Mouse (Mus musculus): ENCODE measurements around the gene Eprs. TPM values are rescaled to one million over a fixed set of nuclear protein-coding genes. Genes with fewer than 3 reads are reported as not detected.

Eprs gene
- polyA plus RNA-seq, 1 experiment from 2014 or later, result 144 TPM

- Histone ChIP-seq H3K4me3 (ENCODE audit: low read depth, low read length) (no peak overlapping the region), H3K9me3 (ENCODE audit: control insufficient read depth, low read length) (no peaks in the 10 kb centered on the region), H3K4me2 (ENCODE audit: low read depth, severe bottlenecking) (no peak overlapping the region), H3K9ac (ENCODE audit: low read length) (no peak overlapping the region), H3K36me3 (ENCODE audit: control insufficient read depth, insufficient read depth, low read length) (peaks cover 10% of the 10 kb centered on the region; the same call in 1 of the 2 replicates), H3K27me3 (ENCODE audit: control insufficient read depth, insufficient read depth, low read length) (no peaks in the 10 kb centered on the region), H3K27ac (replicated peaks; ENCODE audit: low read depth, low read length) (no peak overlapping the region), H3K4me1 (ENCODE audit: control insufficient read depth, insufficient read depth, low read length) (no peaks in the 10 kb centered on the region)
- ATAC-seq (ENCODE audit: insufficient number of reproducible peaks, low FRiP score, low TSS enrichment, low read depth), result no peak
- DNase-seq (ENCODE audit: low spot score), result no peak
- WGBS, result 94% methylated on average over 6 of the region's 6 CpGs
Measured at GRCm38 (mm10) chr1:185420776-185421175, 57.9 kb downstream of the Eprs start.

- Histone ChIP-seq H3K9ac (ENCODE audit: low read length) (no peak overlapping the region), H3K4me1 (ENCODE audit: control insufficient read depth, insufficient read depth, low read length) (no peaks in the 10 kb centered on the region), H3K9me3 (ENCODE audit: control insufficient read depth, low read length) (no peaks in the 10 kb centered on the region), H3K36me3 (ENCODE audit: control insufficient read depth, insufficient read depth, low read length) (peaks cover 7% of the 10 kb centered on the region; the same call in 1 of the 2 replicates), H3K4me2 (ENCODE audit: low read depth, severe bottlenecking) (no peak overlapping the region), H3K27me3 (ENCODE audit: control insufficient read depth, insufficient read depth, low read length) (no peaks in the 10 kb centered on the region), H3K27ac (replicated peaks; ENCODE audit: low read depth, low read length) (no peak overlapping the region), H3K4me3 (ENCODE audit: low read depth, low read length) (no peak overlapping the region)
- ATAC-seq (ENCODE audit: insufficient number of reproducible peaks, low FRiP score, low TSS enrichment, low read depth), result no peak
- DNase-seq (ENCODE audit: low spot score), result no peak
- WGBS, result 95% methylated on average over 5 of the region's 5 CpGs
Measured at GRCm38 (mm10) chr1:185426583-185426982, 63.7 kb downstream of the Eprs start.

GRCm38 (mm10) chr1:185430488-185430887 lies 67.6 kb downstream of the Eprs start:
- ATAC-seq (ENCODE audit: insufficient number of reproducible peaks, low FRiP score, low TSS enrichment, low read depth) (no peak), DNase-seq (ENCODE audit: low spot score) (no peak)
- Histone ChIP-seq H3K36me3 (ENCODE audit: control insufficient read depth, insufficient read depth, low read length) (peaks cover 7% of the 10 kb centered on the region; the same call in 1 of the 2 replicates), H3K4me2 (ENCODE audit: low read depth, severe bottlenecking) (no peak overlapping the region), H3K4me3 (ENCODE audit: low read depth, low read length) (no peak overlapping the region), H3K27me3 (ENCODE audit: control insufficient read depth, insufficient read depth, low read length) (no peaks in the 10 kb centered on the region), H3K27ac (replicated peaks; ENCODE audit: low read depth, low read length) (no peak overlapping the region), H3K9me3 (ENCODE audit: control insufficient read depth, low read length) (no peaks in the 10 kb centered on the region), H3K4me1 (ENCODE audit: control insufficient read depth, insufficient read depth, low read length) (no peaks in the 10 kb centered on the region), H3K9ac (ENCODE audit: low read length) (no peak overlapping the region)
- WGBS, result 97% methylated on average over 5 of the region's 5 CpGs

DNA sequence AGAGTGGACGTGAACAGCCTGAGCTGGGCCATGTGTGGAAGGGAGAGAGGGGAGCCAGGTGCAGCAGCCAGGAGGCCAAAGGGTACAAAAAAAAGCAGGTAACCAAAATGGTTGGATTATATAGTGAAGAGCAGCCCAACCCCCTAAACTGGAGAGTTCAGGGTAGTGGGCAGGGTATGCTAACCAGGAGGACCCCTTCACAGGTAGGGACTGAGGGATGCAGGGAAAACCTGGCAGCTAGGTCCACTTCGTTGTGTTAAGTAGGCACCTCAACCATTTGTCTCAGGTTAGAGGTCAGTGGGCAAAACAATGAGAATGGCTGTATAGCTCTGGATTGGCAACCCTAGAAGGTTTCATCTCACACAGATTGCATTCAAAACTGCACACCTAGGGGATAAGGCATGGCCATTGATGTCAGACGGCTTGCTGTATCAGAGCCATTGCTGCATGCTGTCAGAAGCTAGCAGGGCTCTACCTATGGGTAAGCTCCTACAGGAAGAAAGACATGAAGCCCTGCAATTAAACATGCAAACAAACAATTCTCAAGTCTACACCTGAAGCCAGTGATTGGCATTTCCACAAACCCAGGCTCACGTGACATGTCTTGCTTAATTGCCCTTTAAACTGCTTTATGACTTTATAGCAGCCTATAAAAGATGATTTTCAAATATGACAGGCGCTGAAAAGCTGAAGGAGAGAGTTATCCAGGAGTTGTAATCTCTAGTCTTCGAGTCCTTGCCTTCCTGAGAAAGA lies 68.6 kb downstream of the Eprs start:
- no peak overlapping the region for H3K9ac ChIP-seq (ENCODE audit: low read length)
- ATAC-seq (ENCODE audit: insufficient number of reproducible peaks, low FRiP score, low TSS enrichment, low read depth) (no peak), DNase-seq (ENCODE audit: low spot score) (no peak)
- H3K27ac ChIP-seq (replicated peaks; ENCODE audit: low read depth, low read length), result no peak overlapping the region
- H3K36me3 ChIP-seq (ENCODE audit: control insufficient read depth, insufficient read depth, low read length), result peaks cover 7% of the 10 kb centered on the region; the same call in 1 of the 2 replicates
- 68% methylated on average over 6 of the region's 6 CpGs for WGBS
- no peaks in the 10 kb centered on the region for H3K4me1 ChIP-seq (ENCODE audit: control insufficient read depth, insufficient read depth, low read length)
- H3K4me3 ChIP-seq (ENCODE audit: low read depth, low read length), result no peak overlapping the region
- H3K27me3 ChIP-seq (ENCODE audit: control insufficient read depth, insufficient read depth, low read length), result no peaks in the 10 kb centered on the region
- H3K9me3 ChIP-seq (ENCODE audit: control insufficient read depth, low read length), result no peaks in the 10 kb centered on the region
- no peak overlapping the region for H3K4me2 ChIP-seq (ENCODE audit: low read depth, severe bottlenecking)

- H3K4me2 ChIP-seq (ENCODE audit: low read depth, severe bottlenecking), result no peak overlapping the region
Measured at GRCm38 (mm10) chr1:185431998-185432317, 69.1 kb downstream of the Eprs start.

DNA sequence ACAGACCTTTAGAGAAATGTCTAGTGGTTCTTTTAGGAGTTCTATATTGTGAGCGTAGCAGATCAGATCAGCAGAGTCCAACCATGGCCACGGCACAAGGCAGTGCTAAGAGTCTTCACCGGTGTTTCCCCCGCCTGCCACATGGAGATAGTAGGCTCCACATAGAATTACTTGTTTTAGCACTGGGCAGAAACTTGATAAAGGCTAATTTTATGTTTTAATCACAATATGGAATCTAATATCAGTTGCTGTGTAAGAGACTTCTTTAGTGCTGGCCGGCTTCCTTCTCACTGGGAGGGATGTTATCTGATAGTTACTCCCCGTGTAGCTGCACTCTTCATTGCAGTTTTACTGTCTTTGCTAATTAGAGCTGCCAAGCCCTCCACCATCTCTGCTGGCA lies 70.3 kb downstream of the Eprs start:
- H3K4me1 ChIP-seq (ENCODE audit: control insufficient read depth, insufficient read depth, low read length), result no peaks in the 10 kb centered on the region
- no peak overlapping the region for H3K4me2 ChIP-seq (ENCODE audit: low read depth, severe bottlenecking)
- DNase-seq (ENCODE audit: low spot score), result no peak
- H3K9me3 ChIP-seq (ENCODE audit: control insufficient read depth, low read length), result no peaks in the 10 kb centered on the region
- no peak overlapping the region for H3K27ac ChIP-seq (replicated peaks; ENCODE audit: low read depth, low read length)
- H3K4me3 ChIP-seq (ENCODE audit: low read depth, low read length), result no peak overlapping the region
- H3K27me3 ChIP-seq (ENCODE audit: control insufficient read depth, insufficient read depth, low read length), result no peaks in the 10 kb centered on the region
- WGBS, result 77% methylated on average over 6 of the region's 6 CpGs
- H3K36me3 ChIP-seq (ENCODE audit: control insufficient read depth, insufficient read depth, low read length), result peaks cover 7% of the 10 kb centered on the region; the same call in 1 of the 2 replicates
- no peak overlapping the region for H3K9ac ChIP-seq (ENCODE audit: low read length)
- ATAC-seq (ENCODE audit: insufficient number of reproducible peaks, low FRiP score, low TSS enrichment, low read depth), result no peak

More at GRCm38 (mm10) chr1:185431998-185432317, 69.1 kb downstream of the Eprs start:
- Histone ChIP-seq H3K27ac (replicated peaks; ENCODE audit: low read depth, low read length) (no peak overlapping the region), H3K36me3 (ENCODE audit: control insufficient read depth, insufficient read depth, low read length) (peaks cover 7% of the 10 kb centered on the region; the same call in 1 of the 2 replicates), H3K4me3 (ENCODE audit: low read depth, low read length) (no peak overlapping the region), H3K9ac (ENCODE audit: low read length) (no peak overlapping the region), H3K27me3 (ENCODE audit: control insufficient read depth, insufficient read depth, low read length) (no peaks in the 10 kb centered on the region), H3K4me1 (ENCODE audit: control insufficient read depth, insufficient read depth, low read length) (no peaks in the 10 kb centered on the region), H3K9me3 (ENCODE audit: control insufficient read depth, low read length) (no peaks in the 10 kb centered on the region)
- ATAC-seq (ENCODE audit: insufficient number of reproducible peaks, low FRiP score, low TSS enrichment, low read depth) (no peak), DNase-seq (ENCODE audit: low spot score) (no peak)
- 82% methylated on average over 13 of the region's 13 CpGs for WGBS

DNA sequence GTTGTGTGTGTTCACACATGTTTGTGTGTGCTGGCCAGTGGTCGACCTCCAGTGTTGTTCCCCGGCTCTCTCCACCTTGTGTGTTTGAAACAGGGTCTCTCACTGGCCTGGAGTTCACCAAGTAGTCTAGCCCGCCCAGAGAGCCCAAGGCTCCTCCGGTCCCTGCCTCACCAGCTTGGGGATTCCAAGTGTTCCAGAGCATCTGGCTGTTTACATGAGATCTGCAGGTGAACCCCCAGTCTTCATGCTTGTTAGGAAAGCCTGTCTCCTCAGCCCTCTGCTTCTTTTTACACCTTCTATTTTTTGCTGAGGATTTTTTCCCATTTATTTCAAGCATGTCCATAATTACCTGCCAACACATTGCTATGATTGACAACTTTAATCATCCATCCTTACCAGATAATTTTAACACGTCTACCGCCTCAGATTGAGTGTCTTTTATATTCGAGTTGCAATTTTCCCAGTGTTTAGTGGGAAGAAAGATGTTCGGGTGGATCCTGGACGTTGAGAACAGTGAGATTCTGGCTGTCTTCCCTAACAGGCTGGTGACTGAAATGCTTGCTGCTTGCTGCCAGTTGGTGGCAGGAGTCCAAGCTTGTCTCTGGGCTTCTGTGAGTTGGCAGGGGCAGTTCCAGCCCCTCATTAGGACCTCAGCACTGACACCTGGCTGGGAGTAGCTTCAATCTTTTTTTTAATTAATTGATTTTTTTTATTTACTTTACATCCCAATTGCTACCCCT lies 76.2 kb downstream of the Eprs start:
- no peaks in the 10 kb centered on the region for H3K9me3 ChIP-seq (ENCODE audit: control insufficient read depth, low read length)
- H3K27ac ChIP-seq (replicated peaks; ENCODE audit: low read depth, low read length), result no peak overlapping the region
- 69% methylated on average over 9 of the region's 9 CpGs for WGBS
- DNase-seq (ENCODE audit: low spot score) (no peak), ATAC-seq (ENCODE audit: insufficient number of reproducible peaks, low FRiP score, low TSS enrichment, low read depth) (no peak)
- H3K36me3 ChIP-seq (ENCODE audit: control insufficient read depth, insufficient read depth, low read length), result no peaks in the 10 kb centered on the region
- no peaks in the 10 kb centered on the region for H3K27me3 ChIP-seq (ENCODE audit: control insufficient read depth, insufficient read depth, low read length)
- no peak overlapping the region for H3K4me3 ChIP-seq (ENCODE audit: low read depth, low read length)
- no peak overlapping the region for H3K9ac ChIP-seq (ENCODE audit: low read length)
- no peaks in the 10 kb centered on the region for H3K4me1 ChIP-seq (ENCODE audit: control insufficient read depth, insufficient read depth, low read length)
- H3K4me2 ChIP-seq (ENCODE audit: low read depth, severe bottlenecking), result no peak overlapping the region

DNA sequence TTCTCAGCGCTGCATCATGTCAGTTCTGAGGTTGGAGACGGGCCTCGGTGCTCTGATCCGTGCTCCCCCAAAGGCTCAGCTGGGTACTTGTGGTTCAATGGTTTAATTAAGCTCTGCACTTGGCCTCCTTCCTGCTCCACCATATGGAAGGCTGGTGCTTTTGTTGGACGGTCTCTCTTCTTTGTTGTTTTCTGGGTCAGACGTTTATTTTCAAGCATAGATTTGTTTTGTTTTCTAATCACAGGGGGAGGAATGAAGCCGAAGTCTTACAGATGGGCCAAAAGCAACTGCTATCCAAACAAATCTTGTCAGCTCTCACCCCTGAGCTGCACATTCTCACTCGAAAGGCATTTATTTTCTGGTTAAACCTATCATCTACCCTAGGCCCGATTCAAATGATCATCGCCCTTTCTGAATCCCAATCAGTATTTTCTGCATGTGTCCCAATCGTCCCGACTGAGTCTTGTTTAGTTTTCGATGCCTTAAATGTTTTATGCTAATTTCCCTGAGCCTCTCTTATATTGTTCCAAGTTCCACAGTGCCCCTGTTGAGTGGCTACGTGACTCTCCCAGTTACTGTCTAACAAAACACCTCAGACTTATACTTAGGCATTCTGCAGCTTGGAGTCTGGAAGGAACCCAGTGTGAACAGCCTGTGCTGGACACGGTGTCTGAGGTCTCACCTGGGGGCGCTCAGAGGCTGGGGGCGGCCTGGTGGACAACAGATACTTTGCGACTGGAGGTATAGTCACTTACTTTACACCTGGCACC lies 79.0 kb downstream of the Eprs start:
- no peak for DNase-seq (ENCODE audit: low spot score)
- WGBS, result 83% methylated on average over 18 of the region's 18 CpGs
- no peak for ATAC-seq (ENCODE audit: insufficient number of reproducible peaks, low FRiP score, low TSS enrichment, low read depth)

More for the DNA sequence above, 79.0 kb downstream of the Eprs start:
- no peak overlapping the region for H3K4me2 ChIP-seq (ENCODE audit: low read depth, severe bottlenecking)
- no peak overlapping the region for H3K4me3 ChIP-seq (ENCODE audit: low read depth, low read length)
- H3K27me3 ChIP-seq (ENCODE audit: control insufficient read depth, insufficient read depth, low read length), result no peaks in the 10 kb centered on the region
- H3K4me1 ChIP-seq (ENCODE audit: control insufficient read depth, insufficient read depth, low read length), result no peaks in the 10 kb centered on the region
- H3K27ac ChIP-seq (replicated peaks; ENCODE audit: low read depth, low read length), result no peak overlapping the region
- H3K9me3 ChIP-seq (ENCODE audit: control insufficient read depth, low read length), result no peaks in the 10 kb centered on the region
- no peaks in the 10 kb centered on the region for H3K36me3 ChIP-seq (ENCODE audit: control insufficient read depth, insufficient read depth, low read length)
- no peak overlapping the region for H3K9ac ChIP-seq (ENCODE audit: low read length)
